Mouse (Mus musculus) spleen, postnatal 36 days (tissue): ENCODE measurements around the gene Uxs1.

Experiments
- DNase-seq, 2 experiments: peaks; one replicate each; pipeline ENCODE4 v3.0.0; 2022; ENCODE audit warnings: low spot score in 2 of 2, mixed read lengths in 1 of 2

The Uxs1 gene

DNA sequence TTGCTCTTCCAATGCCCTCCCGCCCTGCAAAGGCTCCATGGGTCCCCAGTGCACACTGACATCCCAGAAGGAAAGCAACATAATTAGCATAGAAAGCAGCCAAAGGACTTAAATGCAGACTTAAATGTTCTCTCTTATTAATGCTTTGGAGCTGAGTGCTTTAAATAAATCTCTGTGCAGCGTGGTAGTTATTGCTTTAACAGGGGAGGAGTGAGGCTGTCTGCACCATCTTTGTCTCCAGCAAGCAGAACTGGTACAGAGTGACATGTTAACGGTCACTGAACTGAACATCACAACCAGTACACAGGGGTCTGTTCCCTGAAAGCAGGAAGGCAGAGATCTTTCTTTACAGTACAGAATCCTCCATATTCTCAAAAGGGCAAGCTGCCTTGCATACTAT, 29.6 kb downstream of the Uxs1 start:
- no peak for DNase-seq

DNA sequence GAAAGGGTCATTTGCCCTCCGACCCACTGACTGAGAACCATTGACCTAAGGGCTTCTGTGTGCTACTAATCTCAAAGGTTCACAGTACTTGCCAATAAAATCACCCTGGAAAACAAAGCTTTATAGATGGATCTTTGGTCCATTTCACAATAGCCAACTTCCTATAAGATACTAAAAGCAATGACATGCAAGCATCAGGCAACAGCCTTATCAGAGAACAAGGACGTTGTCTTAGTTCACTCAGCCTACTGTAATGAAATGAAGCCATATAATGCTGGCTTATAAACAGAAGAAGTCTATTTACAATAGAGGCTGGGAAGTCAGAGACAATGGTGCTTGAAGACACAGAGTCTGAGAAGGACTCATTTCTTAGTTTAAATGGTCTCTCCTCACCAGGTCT, 37.8 kb downstream of the Uxs1 start:
- DNase-seq, result no peak

DNA sequence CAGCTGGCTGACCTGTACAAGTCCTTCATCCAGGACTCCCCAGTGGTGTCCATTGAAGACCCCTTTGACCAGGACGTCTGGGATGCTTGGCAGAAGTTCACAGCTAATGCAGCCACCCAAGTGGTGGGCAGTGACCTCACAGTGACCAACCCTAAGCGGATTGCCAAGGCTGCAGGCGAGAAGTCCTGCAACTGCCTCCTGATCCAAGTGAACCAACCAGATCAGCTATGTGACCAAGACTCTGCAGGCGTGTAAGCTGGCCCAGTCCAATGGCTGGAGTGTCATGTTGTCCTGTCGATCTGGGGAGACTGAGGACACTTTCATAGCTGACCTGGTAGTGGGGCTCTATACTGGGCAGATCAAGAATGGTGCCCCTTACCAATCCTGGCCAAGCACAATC, 40.9 kb downstream of the Uxs1 start:
- no peak for DNase-seq

DNA sequence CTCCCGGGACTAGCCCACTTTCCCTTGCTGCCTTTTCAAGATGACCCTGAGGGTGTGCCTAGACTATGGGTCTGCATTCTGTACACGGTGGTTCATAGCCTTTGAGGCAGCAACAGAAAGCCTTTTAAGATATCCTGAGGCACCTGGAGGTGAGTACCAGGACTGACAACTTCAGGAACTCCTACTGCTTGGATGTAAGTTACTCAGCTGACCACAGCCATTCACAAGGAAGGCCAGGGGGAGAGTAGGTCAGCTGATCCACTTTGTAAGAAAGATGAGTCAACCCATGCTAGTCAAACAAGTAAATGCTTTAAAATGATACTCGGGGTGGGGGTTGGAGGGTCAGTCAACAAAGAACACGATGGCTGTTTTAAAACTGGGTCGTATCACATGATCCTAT, 42.3 kb downstream of the Uxs1 start:
- no peak for DNase-seq

DNA sequence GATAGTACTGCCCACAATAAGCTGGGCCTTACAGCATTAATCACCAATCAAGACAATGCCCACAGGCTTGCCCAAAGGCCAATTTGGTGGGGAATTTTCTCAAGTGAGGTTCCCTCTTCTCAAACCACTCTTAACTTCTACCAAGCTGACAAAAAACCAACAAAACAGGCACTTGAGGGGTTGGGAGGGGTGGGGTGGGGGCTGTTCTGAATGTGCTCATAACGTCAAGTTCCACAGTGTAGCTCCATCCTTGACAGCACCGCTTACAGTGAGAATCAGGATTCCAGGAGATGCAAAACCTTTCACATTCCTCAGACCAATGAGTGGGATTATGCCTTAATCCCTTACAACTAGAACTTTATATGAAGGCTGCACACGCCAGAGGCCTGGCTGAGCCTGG, 44.4 kb downstream of the Uxs1 start:
- DNase-seq, result no peak

DNA sequence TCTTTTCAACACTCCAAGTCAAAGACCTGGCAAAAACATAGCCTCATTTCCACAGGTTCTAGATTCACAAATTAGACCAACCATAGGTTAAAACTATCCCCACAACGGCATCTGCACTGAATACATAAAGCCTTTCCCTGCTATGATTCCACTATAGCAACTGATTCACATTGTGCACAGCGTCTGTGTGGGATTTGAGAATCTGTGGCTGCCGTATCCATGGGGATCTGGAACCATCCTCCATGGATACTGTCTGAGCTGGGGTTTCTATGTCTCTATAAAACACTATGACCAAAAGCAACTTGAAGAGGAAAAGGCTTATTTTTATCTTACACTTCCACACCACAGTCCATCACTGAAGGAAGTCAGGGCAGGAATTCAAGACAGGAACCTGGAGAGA, 44.9 kb downstream of the Uxs1 start:
- no peak for DNase-seq

DNA sequence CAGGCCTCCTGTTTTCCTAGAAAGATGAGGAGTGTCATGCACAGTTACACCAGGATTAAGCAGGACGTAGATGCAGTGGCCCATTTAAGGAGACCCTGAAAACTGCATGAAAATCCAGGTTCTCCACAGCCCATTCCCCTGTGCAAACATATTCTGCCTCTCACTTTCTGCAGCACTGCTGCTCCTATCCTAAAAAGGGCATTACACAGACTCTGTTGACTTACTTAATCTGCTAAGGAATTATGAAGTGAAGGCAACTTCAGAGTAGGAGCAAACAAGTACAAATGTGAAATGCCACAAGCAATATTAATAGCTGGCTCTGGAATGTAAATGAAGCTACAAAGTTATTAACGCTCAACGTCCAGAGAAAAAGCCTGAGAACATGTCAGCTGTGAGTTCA, 45.9 kb downstream of the Uxs1 start:
- DNase-seq, result no peak

DNA sequence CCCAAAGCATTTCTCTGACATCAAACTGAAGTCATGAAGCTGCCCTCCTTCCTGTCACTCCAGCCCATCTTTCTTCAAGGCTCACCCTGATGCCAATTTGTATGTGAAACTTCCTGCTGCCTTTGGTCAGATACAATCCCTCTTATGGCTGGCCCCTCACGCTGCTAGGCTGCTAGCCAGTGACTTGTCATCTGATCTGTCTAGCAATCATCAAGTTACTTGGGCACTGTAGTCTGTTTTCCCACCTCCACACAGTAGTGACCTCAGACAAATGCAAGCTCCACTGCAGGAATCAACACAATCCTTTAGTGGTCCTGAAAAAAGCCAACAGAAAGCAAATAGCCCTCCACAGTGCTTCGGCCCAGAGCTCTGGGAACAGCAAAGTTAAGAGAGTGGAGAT, 46.4 kb downstream of the Uxs1 start:
- no peak for DNase-seq

DNA sequence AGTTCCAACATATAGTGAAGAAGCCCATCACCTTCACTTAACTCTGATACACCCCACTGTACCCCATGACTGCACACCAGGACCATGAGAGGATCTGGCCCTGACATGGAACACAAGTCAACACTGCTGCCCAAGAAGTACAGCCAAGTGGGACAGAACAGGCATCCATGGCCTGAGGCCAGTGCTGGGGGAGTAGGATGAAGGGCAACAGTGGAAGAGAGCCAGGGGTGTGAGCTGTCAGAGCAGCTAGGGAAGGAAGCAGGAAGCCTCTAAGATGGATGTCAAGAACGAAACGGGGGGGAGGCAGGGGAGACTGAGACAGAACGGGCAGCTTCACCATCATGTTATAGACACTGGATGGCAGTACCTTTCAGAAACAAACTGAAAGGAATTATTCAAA, 51.5 kb downstream of the Uxs1 start:
- no peak for DNase-seq

DNA sequence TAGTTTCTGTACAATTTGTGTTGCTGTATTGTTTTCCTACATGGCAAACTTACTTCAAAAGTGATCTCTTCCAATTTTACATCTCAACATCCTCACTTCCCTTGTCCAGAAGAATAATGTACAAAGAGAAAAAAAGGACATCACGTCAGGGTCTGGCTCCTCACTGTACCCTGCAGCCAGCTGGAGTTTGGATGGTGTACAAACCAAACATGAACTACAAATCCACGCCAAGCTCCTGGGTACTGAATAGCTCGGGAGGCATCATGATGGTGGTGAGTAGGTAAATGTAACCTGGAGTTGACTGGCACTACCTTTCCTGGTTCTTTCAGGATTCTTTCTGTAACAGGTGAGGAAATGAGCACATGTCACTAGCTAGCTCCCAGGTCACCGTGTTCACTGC, 53.5 kb downstream of the Uxs1 start:
- DNase-seq, result no peak

DNA sequence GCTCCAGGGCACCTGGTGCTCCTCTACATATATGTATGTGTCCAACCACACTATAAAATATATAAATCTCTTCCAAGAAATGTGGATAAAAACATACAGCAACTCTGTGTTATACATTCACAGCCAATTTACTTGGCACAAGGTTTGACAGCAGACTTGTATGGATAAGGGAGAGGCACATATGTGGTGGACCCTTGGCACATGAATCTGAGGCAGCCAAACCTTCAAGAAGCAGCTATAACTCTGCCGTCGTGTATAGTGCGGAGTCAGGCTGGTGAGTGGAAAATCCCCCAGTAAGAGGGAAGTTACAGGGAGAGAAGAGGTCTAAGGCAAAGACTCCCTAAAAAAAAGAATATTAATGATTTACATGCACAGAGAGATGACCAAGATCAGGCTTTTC, 54.9 kb downstream of the Uxs1 start:
- no peak for DNase-seq

DNA sequence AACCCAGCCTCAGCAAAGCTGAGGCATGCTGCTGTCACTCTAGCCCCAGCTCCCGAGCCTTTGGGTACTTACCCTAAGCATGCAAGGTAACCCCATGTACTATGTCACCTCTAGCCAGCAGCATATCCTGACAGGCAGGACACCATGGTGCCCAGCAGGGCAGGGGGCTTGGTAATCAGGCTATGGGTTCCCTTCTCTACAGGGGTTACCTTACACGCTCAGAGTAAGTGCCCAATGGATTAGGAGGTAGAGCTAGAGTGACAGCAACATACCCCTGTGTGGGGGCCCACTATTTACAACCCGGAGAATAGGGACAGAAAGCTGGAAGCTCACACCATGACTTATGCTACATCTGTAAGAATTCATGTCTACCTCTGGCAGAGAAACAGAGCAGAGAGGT, 57.6 kb downstream of the Uxs1 start:
- DNase-seq, result no peak

DNA sequence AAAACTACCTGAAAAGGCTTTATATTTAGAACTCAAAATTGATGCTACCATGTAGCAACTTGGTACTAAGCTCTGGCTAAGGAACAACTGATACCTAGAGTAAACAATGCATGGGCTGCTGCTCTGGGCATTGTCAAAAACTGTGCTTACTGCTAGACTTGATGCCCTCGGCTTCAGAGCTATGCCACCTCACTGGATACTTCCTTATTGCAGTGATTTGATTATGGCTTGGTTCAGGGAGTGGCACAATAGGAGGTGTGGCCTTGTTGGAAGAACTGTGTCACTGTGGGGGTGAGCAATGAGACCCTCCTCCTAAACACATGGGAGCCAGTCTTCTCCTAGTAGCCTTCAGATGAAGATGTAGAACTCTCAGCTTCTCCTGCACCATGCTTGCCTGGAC, 58.3 kb downstream of the Uxs1 start:
- DNase-seq, result no peak

DNA sequence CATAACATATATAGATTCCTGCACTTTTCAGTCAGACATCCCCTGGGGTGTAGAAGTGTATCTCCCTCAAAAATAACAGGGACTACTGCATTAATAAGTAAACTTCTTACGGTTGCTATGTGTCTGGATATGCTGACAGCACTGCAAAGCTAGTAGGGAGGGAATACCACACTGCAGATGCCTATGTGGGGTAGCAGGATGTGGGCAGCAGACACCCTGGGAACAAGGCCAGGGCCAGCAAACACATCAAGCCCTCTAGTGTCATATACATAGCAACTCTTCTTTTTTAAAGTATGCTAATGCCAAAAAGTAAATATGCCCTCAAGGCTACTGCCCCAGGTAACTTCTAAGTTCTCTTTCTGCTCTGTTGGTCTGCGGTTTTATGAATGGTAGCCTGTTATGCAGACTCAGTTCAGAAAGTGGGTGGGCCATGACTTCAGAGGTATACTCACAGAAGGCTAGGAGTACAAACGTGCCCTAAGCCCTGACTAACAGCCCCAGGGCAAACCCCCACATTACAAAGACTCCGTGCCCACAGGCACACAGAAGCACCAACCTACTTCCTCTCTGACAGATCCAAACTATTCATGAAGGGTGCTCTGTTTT, 59.1 kb downstream of the Uxs1 start:
- no peak for DNase-seq

DNA sequence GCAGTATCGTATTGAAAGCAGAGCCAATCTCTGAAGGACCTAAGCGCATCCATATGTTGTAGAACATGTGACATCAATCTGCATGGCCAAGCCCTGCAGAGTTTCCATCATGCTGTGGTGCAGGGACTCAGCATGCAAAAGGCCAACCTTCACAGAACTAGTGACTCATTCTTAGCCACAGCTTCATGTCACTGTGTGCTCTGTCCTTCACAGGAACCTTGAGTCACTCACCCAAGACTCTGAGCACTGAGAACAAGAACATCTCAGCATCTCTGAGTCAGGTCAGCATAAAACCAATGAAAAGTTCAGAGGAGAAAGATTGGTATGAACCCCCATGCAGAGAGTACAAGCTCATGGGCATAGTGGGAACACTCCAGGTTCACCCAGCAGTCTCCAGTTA, 61.3 kb downstream of the Uxs1 start:
- no peak for DNase-seq

DNA sequence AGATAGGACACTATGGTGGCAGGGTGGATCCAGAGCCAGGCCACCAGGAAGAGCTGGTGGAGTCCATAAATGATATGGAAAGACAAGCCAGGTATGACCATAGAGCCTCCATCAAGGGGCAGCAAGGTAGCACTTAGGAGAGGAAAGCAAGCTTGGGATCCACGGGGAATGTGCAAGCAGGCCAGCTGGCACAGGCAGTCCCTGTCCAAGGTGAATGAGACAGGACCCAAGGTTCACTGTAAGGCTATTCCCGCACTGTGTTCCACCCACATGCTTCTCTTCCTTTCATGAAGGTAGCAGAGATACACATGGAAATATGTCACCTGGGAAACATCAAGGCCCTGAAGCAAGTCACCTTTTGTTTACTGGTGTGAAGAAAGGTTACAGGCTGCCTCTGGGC, 63.1 kb downstream of the Uxs1 start:
- no peak for DNase-seq

DNA sequence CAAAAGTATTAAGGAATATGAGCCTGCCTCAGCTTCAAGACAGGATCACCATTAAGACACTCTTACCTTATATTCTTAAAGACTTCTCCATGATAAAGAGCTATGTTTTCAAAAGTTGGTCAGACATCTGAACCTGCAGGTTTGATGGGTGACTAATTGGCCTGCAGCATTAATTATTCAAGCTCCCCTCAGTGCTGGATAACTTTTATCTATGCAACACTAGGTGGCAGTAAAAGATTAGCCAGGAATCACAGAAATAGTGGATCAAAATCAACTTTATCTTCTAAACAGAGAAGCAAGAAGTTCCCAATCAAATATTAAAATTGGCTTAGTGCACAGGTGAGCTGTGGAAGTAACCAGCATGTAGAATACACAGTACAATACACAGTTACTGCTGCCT, 67.5 kb downstream of the Uxs1 start:
- DNase-seq, result no peak

DNA sequence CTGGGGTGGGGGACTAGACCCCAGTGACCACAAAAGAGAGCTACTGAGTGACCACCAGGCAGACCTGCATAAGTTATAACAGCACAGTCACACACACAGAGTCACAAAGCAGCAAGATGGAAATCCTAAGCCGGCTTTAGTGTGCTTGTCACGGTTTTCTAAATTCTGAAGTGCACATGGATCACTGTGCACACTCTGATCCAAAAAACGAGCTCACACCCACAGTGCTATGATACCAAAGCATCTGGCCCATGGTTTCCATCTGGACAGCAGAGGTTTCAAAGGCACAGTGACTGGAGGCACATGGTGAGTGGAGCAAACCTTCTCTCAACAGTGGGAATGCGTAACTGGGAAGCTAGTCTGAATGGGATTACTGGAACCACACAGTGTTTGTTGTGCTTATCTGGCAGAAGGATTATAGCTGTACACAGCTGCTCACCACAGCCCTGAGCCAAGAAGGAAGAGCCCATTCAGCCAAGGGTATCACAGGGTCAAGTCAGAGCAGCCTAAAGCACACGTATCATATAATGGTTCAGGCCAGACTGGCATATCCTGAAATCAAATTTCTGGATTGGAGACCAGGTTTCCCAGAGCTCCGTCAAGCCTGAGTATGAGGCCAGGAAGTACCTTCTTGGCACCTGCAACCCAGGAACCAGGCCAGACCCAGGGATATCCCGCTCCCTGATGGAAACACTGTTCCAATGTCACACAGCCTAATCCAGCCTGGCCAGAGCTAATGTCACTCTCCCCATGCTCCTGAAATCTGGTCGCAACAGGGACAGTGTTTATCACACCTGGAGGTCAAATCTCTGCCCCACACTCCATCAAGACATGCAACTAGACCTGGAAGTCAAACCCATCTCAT, 72.9 kb downstream of the Uxs1 start:
- DNase-seq, result no peak

DNA sequence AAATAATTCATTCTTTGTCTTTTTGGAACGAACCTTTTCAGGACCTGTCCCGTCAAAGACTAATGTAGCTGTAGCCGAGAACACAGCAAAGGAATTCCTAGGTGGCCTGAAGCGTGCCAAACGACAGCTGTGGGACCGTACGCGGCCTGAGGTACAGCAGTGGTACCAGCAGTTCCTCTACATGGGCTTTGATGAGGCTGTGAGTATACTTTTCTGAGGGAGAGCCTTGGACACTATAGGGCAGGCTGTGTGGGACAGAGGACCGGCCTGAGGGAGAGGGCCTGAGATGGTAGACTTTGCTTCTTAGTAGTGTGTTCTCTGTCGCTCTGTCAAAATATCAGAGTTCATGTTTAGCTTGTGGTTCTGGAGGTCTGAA, 89.1 kb downstream of the Uxs1 start:
- DNase-seq, result no peak

DNA sequence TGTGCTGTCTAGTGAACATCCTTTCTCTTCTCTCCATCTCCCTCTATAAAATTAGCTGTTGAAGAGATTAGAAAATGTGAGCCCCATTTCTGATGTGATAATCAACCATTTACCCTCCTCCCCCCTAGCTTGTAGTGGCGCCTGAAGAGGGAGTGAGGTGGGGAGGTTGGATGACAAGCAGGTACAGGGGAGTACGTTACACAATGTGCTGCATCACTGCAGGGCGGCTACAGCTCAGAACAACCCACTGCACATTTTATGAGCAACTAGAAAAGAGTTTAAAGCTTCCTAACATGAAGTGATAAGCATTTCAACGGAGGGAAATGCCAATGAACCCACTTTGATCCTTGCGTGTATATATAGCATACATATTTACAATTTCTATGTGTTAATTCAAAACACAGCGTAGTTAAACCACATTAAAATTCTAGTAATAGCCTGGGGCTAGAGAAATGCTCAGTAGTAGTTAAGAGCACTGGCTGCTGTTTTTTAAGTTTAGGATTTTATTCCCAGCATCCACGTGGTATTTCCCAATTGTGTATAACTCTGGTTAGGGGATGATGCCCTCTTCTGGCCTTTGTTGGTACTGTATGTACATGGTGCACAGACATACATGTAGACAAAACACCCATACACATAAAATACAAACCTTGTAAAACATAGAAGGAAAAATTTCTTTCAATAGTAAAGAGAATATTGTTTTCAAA, 89.6 kb downstream of the Uxs1 start:
- DNase-seq, result no peak

DNA sequence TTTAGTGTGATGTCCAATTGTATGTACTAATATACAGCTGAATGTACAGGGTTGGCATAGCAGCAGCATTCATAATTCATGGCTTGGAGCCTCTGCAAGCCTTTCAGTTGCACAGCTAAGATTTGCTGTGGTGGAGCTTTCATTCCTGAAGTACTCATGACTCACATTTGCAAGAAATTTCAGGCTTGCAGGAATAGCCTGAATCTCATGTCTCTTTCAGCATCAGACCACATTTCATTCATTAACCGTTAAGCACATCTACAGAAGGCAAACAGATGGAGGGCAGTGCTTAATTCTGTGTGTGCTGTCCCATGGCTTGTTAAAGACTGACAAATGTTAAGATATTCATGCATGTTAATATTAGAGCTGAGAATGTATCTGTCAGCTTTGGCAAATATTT, 94.9 kb downstream of the Uxs1 start:
- no peak for DNase-seq

DNA sequence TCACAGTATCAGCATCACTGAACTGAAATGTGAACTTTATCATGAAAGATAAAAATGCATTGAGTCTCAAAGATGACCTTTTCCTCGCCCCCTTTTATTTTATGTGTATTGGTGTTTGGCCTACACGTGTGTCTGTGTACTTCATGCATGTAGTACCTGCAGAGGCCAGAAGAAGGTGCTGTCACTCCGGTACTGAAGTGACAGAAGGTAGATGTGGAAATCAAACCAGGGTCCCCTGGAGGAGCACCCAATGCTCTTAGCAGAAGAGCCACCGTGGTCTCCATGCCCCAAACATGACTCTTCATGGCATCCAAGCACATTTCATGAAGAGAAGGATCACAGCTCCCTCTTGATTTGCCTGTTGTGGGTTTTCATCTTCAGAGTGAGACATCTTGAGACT, 95.5 kb downstream of the Uxs1 start:
- DNase-seq, result no peak

DNA sequence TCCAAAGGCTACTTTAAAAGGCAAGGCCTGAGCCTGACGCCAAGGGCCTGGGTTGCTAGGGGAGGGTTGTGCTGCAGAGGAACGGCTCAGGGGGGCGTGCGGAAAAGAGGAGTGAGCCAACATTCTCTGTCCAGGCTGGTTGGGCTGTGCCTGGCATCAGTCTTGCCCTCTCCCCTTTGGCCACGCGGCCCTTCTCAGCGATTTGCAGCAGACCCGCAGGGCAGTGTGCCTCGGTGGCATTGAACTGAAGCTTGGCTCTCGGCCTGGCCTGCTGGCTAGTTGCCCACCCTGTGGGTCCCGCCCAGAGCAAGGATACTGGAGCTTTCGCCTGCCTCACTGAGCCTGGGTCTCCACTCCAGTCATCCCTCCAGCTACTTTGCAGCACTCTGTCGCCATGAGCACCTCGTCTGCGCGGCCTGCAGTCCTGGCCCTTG, 97.1 kb downstream of the Uxs1 start, which contains the start of gene 1500015O10Rik:
TSS of gene 1500015O10Rik (plus strand) at position 112 of the 434 bp plus-strand sequence.
- no peak for DNase-seq
